Mouse (Mus musculus) adrenal gland, adult 2 months (tissue): ENCODE measurements at regions not wholly inside any gene's neighbourhood (a gene's known extent, or its start where the extent isn't known, plus 50 kb on each side); places are given as distances from the start of the nearest gene placed in this dataset.

Experiments
- DNase-seq: peaks from one replicate; pipeline ENCODE4 v3.0.0; 2021

DNA sequence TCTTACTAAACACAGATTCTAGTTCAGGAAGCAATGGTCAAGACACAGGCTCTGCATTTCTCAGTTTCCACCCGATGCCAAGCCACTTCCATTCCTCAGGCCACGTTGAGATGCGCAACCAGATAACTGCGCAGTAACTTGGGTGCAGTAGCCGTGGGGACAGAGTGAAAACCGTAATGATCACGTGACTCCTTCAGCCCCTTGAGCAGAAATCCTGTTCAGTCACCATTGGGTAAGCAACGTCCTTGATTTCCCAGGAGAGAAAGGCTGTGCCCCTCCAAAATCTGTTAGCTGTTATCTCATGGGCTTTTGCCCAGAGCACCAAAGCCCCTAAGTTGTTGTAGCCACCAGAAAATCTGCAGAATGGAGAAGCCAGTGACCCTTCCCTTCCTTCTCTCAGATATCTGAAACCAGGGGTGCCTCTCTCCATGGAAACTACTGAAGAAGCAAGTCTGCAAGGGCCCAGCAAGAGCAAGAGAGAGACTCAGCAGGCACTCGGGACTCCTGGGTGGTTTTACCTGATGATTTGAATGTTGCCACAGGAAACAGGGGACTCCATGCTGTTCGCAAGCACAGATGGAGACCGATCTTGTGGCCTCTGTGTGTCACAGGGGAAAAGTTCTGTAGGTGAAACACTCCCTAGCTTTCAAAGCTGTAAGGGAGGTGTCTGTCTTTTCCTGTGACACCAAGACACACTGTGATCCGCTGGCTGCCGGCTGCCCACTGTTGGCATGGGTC lies 126.7 kb downstream of the Lmo4 start:
- DNase-seq, result no peak

- DNase-seq, result no peak
Observed at GRCm38 (mm10) chr3:144069979-144070540, 135.0 kb downstream of the Lmo4 start.

GRCm38 (mm10) chr3:144067016-144067415 lies 138.0 kb downstream of the Lmo4 start:
- DNase-seq, result no peak

- no peak for DNase-seq
Observed at GRCm38 (mm10) chr3:144058106-144058505, 146.9 kb downstream of the Lmo4 start.

GRCm38 (mm10) chr3:144050341-144050740 lies 154.7 kb downstream of the Lmo4 start:
- no peak for DNase-seq

DNA sequence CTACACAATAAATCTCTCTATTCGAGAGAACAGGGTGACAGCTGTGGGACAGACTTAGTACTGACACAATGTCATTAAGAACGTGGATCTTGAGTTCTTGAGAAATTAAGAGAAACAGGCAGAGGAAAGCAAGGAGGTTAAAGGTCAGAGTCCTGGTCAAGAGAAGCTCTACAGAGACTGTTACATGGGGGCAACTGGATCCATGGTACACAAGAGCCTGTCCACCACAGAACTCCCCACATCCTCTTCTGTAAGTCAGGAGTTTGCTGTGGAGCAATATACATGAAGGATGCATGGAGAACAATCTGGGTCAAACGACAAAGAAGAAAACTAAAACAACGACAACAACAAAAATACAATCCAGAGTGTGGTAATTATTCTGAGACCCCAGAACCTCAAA lies 155.8 kb downstream of the Lmo4 start:
- DNase-seq, result no peak

DNA sequence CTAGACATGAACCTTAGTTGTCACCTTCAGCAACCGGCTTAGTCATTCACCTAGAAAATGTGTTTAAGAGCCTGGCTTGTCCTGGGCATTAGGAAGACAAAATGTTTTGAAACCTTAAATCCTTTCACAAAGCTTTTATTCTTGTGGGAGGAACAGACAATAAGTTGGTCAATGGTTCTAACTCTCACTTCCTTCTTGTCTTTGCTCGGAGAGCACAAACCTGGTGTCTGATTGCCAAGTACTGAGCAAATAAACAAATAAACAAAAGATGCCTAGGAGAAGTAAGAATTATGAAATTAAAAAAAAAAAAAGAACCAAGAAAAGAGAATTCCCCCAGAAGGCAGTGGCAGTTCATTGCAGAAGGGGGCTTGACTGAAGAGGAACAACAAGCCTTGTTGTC lies 160.7 kb downstream of the Lmo4 start:
- no peak for DNase-seq

GRCm38 (mm10) chr3:144041788-144042187 lies 163.2 kb downstream of the Lmo4 start:
- no peak for DNase-seq

DNA sequence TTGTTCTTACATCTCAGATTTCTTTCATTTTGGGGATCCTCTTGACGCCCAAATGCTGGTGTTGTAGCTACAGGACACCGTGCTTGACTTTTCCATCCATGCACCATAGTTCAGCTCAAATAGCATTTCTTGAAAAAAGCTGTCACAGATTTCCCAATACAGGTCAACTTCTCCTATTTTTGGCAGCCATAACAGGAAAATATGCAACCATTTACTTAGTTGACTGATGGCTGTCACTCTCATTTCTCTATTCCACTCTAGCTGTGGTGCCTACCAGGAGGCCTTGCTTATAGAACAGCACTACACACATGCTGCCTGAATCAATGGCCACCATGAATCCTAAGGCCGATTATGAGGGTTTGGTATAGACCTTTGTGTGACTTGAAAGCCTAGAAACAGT lies 165.5 kb downstream of the Lmo4 start:
- DNase-seq, result no peak

GRCm38 (mm10) chr3:144029611-144030010 lies 175.4 kb downstream of the Lmo4 start:
- DNase-seq, result no peak

DNA sequence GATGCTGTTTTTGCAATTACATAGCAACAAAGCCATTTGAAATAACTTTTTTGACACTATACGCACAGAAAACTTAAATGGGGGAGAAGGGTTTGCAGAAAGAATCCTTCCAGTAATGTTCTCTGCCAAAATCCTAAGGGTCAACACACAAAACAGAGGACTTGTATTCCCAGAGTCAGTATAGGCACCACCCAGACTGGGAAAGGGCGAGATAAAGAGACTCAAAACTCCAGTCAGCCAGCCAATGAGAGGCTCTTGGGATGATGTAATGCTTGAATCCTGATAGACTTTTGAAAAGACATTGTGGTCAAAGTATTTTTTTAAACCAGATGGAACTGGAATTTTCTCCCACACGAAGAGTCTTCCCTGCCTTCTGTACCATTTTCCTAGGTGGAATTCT lies 175.9 kb downstream of the Lmo4 start:
- DNase-seq, result no peak

DNA sequence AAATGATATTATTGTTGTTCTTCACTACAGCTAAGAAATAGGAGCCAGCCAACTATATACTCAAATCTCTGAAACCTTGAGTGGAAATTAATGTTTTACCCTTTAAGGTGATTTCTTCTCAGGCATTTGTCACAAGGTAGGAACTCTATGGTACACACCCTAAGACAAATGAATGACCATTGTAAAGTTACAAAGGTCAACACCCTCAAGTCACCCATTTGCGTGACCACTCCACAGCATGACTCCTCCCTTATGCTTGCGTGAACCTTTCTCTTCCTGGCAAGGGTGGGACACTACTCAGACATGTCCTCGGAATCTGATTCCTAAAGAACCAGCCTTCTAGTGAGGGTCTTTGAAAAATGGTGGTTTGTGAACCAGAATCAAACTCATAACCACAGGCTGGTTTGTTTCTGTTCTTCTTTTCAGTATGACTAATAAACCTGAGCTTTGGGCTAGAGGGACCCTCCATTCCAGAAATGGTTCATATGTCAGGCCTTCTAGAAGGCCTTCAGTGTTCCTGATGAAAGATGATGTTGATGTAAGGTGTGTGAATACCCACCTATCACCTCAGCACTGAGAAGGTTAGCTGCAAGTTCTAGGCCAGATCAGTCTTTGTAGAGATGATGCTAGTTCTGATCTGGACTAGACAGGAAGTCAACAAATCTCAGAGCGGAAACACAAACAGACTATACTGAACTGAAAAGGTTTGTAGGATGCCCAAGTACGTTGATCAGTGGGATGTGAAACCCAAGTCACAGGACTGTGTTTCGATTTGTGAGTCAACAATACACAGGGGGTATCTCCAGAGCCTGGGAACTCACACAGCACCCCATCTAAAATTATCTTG lies 177.7 kb downstream of the Lmo4 start:
- no peak for DNase-seq

DNA sequence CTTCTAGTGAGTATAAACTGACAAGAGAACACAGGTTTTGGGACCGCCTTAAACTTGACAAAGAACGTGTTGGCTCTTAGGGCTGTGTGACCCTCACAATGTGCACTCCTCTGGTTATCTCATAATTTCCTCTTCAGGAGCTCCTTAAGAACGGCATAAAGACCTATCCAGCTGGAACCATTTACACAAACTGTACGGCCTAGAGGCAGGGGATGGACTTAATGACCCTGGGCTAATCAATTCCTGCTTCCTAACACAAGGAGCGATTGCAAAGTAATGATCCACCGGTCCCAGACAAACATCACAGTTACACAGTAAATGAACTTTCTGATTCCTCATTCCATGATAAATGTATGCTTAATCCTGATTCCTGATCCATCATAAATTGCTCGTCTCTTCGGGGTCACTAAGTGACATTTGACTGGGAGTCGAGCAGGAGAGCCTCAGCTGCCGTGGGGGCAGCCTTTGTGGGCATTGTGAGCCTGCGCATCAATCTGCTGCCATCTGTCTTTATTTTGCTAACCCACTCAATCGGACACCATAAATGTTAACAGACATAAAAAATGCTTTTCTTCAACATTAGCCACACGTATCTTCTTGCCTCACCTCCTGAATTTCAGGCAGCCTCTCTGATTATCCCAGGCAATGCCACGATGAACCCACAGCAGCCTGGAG lies 179.4 kb downstream of the Lmo4 start:
- no peak for DNase-seq

GRCm38 (mm10) chr3:144024216-144024615 lies 180.8 kb downstream of the Lmo4 start:
- DNase-seq, result no peak

DNA sequence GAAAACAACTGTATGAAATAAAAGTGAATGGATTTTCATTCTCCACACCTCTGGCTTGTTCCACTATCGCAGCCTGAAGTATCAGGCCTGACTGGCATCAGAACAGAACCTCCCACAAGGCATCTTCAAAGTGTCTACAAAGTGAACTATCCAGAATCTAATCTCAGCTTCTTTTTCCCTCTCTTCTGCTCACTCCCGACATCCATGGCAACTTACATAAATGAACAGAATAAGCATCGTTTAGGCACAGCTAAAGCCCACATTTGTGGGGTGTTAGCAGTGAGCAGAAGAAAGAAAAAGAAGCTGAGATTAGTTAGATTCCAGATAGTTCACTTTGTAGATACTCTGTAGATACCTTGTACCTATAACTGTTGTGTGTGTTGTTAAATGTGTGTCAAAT lies 182.0 kb downstream of the Lmo4 start:
- DNase-seq, result no peak

DNA sequence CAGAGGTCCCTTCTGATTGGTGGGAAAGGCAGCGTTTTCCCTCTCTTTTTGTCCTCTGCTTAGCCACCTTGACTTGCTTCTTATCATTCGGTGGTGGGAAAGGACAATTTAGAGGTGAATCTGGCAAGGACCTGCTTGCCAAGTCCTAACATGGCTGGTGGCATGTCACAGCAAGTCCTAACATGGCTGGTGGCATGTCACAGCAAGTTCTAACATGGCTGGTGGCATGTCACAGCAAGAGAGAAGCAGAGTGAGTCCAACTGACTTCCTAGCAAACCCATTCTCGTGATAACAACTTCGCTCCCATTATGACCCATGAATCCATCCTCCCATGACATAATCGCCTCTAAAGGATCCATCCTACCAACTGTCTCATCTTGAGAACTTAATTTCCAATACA lies 183.1 kb downstream of the Lmo4 start:
- no peak for DNase-seq

DNA sequence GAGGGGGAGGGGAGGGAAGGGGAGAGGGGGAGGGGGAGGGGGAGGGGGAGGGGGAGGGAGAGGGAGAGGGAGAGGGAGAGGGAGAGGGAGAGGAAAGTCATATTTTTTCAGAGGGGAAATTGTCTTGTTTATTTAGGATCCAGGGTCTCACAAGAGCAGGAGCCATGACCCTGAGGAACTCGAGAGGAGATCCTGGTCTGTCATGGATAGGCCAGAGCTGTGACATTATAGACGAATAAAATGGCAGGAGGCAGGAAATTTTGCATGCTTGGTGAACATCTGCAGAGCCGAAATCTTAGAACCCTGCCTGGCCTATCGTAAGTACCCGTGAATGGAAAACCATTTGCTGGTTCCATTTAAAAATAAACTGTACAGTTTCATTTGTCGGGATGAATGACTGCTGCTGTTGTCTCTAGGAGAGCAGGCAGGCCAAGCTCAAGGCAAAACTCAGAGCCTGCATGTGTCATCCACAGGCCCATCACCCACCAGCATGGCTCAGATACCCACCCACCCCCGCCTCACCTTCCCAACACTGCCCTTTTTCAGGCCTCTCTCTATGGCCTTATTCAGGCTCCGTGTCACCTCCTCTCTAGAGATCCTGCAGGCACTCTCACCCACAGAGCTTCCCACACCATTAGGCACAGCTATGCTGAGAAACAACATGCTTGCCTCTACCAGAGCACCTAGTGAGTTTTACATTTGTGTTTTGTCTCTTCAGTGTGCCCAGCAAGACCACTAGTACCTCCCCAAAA lies 184.7 kb downstream of the Lmo4 start:
- DNase-seq, result no peak

DNA sequence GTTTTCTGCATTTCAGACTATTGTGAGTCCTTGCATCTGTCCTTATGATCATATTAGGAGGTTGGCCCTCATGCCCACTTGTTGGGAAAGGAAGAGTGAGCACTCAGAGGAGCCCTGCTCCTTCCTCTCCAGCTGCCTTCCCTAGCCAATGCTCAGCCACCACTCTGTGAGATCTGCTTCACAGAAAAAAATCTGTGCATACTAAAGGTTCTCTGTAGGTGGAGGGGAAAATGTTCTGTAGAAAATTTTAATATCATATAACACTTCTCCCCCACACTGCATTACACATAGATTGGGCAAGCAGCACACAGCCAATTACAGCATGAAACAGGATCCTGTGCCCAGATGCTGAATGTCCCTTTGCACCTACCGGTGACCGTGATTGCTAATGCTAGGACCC lies 185.7 kb downstream of the Lmo4 start:
- DNase-seq, result no peak

DNA sequence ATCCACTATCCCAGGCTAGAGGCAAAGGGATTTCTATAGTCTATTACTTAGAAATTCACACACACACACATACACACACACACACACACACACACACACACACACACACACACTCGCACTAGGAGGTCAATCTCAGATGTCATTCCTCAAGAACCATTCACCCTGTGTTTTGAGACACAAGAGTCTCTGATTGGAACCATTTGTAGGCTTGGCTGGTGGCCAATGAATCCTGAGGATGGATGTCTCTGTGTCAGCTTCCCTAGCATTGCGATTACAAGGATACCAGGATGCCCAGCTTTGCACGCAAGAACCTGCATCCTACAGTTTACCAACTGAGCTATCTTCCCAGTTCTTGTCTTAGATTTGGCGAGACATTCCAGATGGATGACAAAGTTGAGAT lies 186.5 kb downstream of the Lmo4 start:
- DNase-seq, result no peak

GRCm38 (mm10) chr3:144015236-144015635 lies 189.8 kb downstream of the Lmo4 start:
- DNase-seq, result no peak

GRCm38 (mm10) chr3:144013481-144014125 lies 191.4 kb downstream of the Lmo4 start:
- DNase-seq, result no peak
